Mouse (Mus musculus): ENCODE data around the gene Tbc1d16.

Gene Tbc1d16

GRCm38 (mm10) chr11:119176389-119177179 lies 51.7 kb downstream of the Tbc1d16 start:
- no peak for DNase-seq (ENCODE audit: low spot score in 2 of 2)

GRCm38 (mm10) chr11:119171588-119171987 lies 56.7 kb downstream of the Tbc1d16 start:
- DNase-seq (ENCODE audit: low spot score in 2 of 2): no peak

GRCm38 (mm10) chr11:119168851-119169250 lies 59.4 kb downstream of the Tbc1d16 start:
- DNase-seq (ENCODE audit: low spot score in 2 of 2): no peak

- peak in 1 of 2 experiments; percentile 31 for DNase-seq (ENCODE audit: low spot score in 2 of 2)
Measured at GRCm38 (mm10) chr11:119165995-119166394, 62.3 kb downstream of the Tbc1d16 start.

GRCm38 (mm10) chr11:119164375-119164774 lies 63.9 kb downstream of the Tbc1d16 start:
- DNase-seq (ENCODE audit: low spot score in 2 of 2): no peak

GRCm38 (mm10) chr11:119163734-119163992 lies 64.6 kb downstream of the Tbc1d16 start:
- DNase-seq (ENCODE audit: low spot score in 2 of 2): no peak

- DNase-seq (ENCODE audit: low spot score in 2 of 2): no peak
Measured at GRCm38 (mm10) chr11:119162959-119163733, 65.2 kb downstream of the Tbc1d16 start.

GRCm38 (mm10) chr11:119161665-119162064 lies 66.6 kb downstream of the Tbc1d16 start:
- DNase-seq (ENCODE audit: low spot score in 2 of 2): no peak

- no peak for DNase-seq (ENCODE audit: low spot score in 2 of 2)
Measured at GRCm38 (mm10) chr11:119160050-119160449, 68.2 kb downstream of the Tbc1d16 start.

- no peak for DNase-seq (ENCODE audit: low spot score in 2 of 2)
Measured at GRCm38 (mm10) chr11:119159496-119159895, 68.8 kb downstream of the Tbc1d16 start.

- no peak for DNase-seq (ENCODE audit: low spot score in 2 of 2)
Measured at GRCm38 (mm10) chr11:119157377-119158189, 70.7 kb downstream of the Tbc1d16 start.

GRCm38 (mm10) chr11:119156481-119157254 lies 71.6 kb downstream of the Tbc1d16 start:
- DNase-seq (ENCODE audit: low spot score in 2 of 2): no peak

GRCm38 (mm10) chr11:119155638-119156480 lies 72.4 kb downstream of the Tbc1d16 start:
- no peak for DNase-seq (ENCODE audit: low spot score in 2 of 2)

GRCm38 (mm10) chr11:119152321-119152831 lies 75.9 kb downstream of the Tbc1d16 start:
- no peak for DNase-seq (ENCODE audit: low spot score in 2 of 2)

GRCm38 (mm10) chr11:119151073-119151607 lies 77.2 kb downstream of the Tbc1d16 start:
- DNase-seq (ENCODE audit: low spot score in 2 of 2): no peak

GRCm38 (mm10) chr11:119150442-119150841 lies 77.9 kb downstream of the Tbc1d16 start:
- no peak for DNase-seq (ENCODE audit: low spot score in 2 of 2)

- no peak for DNase-seq (ENCODE audit: low spot score in 2 of 2)
Measured at GRCm38 (mm10) chr11:119148829-119149228, 79.5 kb downstream of the Tbc1d16 start.

GRCm38 (mm10) chr11:119147153-119147552 lies 81.1 kb downstream of the Tbc1d16 start:
- no peak for DNase-seq (ENCODE audit: low spot score in 2 of 2)

- DNase-seq (ENCODE audit: low spot score in 2 of 2): no peak
Measured at GRCm38 (mm10) chr11:119146140-119146539, 82.2 kb downstream of the Tbc1d16 start.

Data from spleen, postnatal 4 days (tissue).